ENCODE assay signal across 8 mouse cellular contexts in the genomic region with DNA sequence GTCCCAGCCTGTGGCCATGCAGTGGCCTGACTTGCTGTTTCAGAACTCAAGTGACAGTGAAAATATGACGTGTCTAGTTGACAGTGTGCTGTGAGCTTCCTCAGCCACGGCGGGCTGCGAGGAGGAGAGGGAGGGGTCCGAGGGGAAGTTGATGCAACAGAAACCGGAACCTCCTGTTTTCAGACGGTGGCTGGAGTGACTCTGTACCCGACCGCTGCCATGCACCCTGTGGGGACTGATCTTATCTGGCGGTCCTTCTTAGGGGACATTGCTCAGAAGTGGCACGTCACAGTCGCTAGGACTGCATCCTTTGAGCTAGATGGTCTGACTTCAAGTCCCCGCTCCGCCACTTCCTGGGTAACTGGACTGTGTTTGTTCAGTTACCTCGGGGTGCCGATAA. TPM values are rescaled to one million over a fixed set of nuclear protein-coding genes. Genes with fewer than 3 reads are reported as not detected.
DNase-seq lines count a peak whose midpoint lies in the region; ATAC-seq and TF ChIP-seq lines count a peak whose summit lies in the region.

No protein-coding gene starts in this region.

- no peaks in the 10 kb centered on the region for H3K9me3 ChIP-seq in ES-E14 (ENCODE audit: control insufficient read depth, insufficient read depth, low read depth, low read length)
- no peaks in the 10 kb centered on the region for H3K9me3 ChIP-seq in liver, embryonic 15.5 days (replicated peaks)

- peak overlapping the region; percentile 49 for H3K4me2 ChIP-seq in liver, embryonic 15.5 days

- H3K4me3 ChIP-seq in ES-E14 (ENCODE audit: insufficient read depth in 1 of 2, low read depth in 1 of 2, low read length in 2 of 2, poor library complexity in 1 of 2, severe bottlenecking in 1 of 2): peak overlapping the region in 1 of 2 experiments; percentile 20; a peak in 2 of 4 replicates
- H3K4me3 ChIP-seq in liver, embryonic 15.5 days (replicated peaks): no peak overlapping the region

- in situ Hi-C loops in ES-E14 (cut with MboI; ENCODE audit: low sequenced_read_pairs in 2 of 2, unreplicated experiment in 2 of 2): no loop called here

- DNase-seq in B cell, adult 2 months: peak; percentile 83 to 88
- DNase-seq in ES-E14 (ENCODE audit: low read depth, low spot score) (no peak), MN1 (ENCODE audit: low spot score) (no peak)
- peak; percentile 90 to 94 for DNase-seq in natural killer cell, adult 2 months (ENCODE audit: low spot score in 2 of 2)
- no peak for DNase-seq in cerebellum, adult 11-12 months
- no peak for DNase-seq in cerebellum, postnatal 4 days (ENCODE audit: low spot score in 2 of 2)
- DNase-seq in gastrocnemius, adult 8-10 months (ENCODE audit: low spot score in 2 of 2): no peak

- no peaks in the 10 kb centered on the region for H3K27me3 ChIP-seq in liver, embryonic 15.5 days

- peaks cover 0 to 17% of the 10 kb centered on the region in 2 experiments; a peak in 1 of 4 replicates for H3K4me1 ChIP-seq in ES-E14 (ENCODE audit: control insufficient read depth in 2 of 2, insufficient read depth in 2 of 2, low read length in 2 of 2, poor library complexity in 1 of 2)
- H3K4me1 ChIP-seq in liver, embryonic 15.5 days (replicated peaks): peaks cover 15% of the 10 kb centered on the region

- no peaks in the 10 kb centered on the region for H3K36me3 ChIP-seq in ES-E14 (ENCODE audit: control insufficient read depth, insufficient read depth, low read length, poor library complexity, severe bottlenecking)
- H3K36me3 ChIP-seq in liver, embryonic 15.5 days (replicated peaks): no peaks in the 10 kb centered on the region

- H3K27ac ChIP-seq in ES-E14 (ENCODE audit: insufficient read depth, low read depth, low read length, poor library complexity, severe bottlenecking): no peak overlapping the region
- H3K27ac ChIP-seq in liver, embryonic 15.5 days (replicated peaks): 0 out of 2 replicates have a peak overlapping the region, but pooled peaks have one; percentile 48

- WGBS in liver, embryonic 15.5 days (ENCODE audit: insufficient replicate concordance): 17% methylated on average over 16 of the region's 16 CpGs

- peak; percentile 45 for ATAC-seq in liver, embryonic 15.5 days (ENCODE audit: insufficient read depth)

- 0 out of 2 replicates have a peak overlapping the region, but pooled peaks have one; percentile 46 for H3K9ac ChIP-seq in ES-E14 (ENCODE audit: insufficient read depth, low read depth, low read length, poor library complexity, severe bottlenecking)
- H3K9ac ChIP-seq in liver, embryonic 15.5 days: no peak overlapping the region

TF ChIP-seq in ES-E14, 5 proteins besides CTCF, POLR2A, EP300 and RAD21:
- TF ChIP-seq ZC3H11A (IDR thresholded peaks at IDR 0.05; ENCODE audit: borderline replicate concordance, low read depth, low read length) (no peak), MAFK (IDR thresholded peaks at IDR 0.05; ENCODE audit: insufficient read depth, low read depth, low read length) (no peak), HCFC1 (IDR thresholded peaks at IDR 0.05; ENCODE audit: borderline replicate concordance, insufficient read depth, low read length) (no peak), ZNF384 (IDR thresholded peaks at IDR 0.05; ENCODE audit: low read depth, low read length) (no peak)

RNA-seq across cellular contexts. Expression of gene Rap1b, which starts 15.1 kb away (rescaled TPM):
- total RNA-seq in ES-E14 (2012; rRNA removed): 26.1 and 49.6 TPM in 2 replicates
- 97.7 and 100 TPM in 2 replicates for polyA plus RNA-seq in liver, embryonic 15.5 days (2015; fragmentation: Nextera tagmentation; extraction: Ambion mirVana)
- total RNA-seq in gastrocnemius, adult 8-10 months (2022): 10 to 100 TPM; 16.5 to 23.0 (median 19.6) TPM

Comparison
In these comparisons a context has a peak if more than half of its experiments do, and no peak if none do; other contexts are left out.
1. DNase-seq: peak in B cell, adult 2 months (2 of 2) and natural killer cell, adult 2 months (2 of 2); none in ES-E14 (single experiment), MN1 (single experiment), cerebellum, adult 11-12 months (single experiment), cerebellum, postnatal 4 days (0 of 2) and gastrocnemius, adult 8-10 months (0 of 2).